Mouse (Mus musculus) C2C12 (cell line): ENCODE data around the gene Tbc1d2. TPM values are rescaled to one million over a fixed set of nuclear protein-coding genes. Genes with fewer than 3 reads are reported as not detected.

Source experiments
- H3K27me3 ChIP-seq: one replicate; pipeline ENCODE4 v1.6.1; 2011; ENCODE audit not compliant: control insufficient read depth, insufficient read depth, insufficient read length
- H3K36me3 ChIP-seq: one replicate; pipeline ENCODE4 v1.6.1; 2011; ENCODE audit not compliant: control insufficient read depth, insufficient read depth
- H3K4me3 ChIP-seq: one replicate; pipeline ENCODE4 v1.5.1; 2011; ENCODE audit warnings: mild to moderate bottlenecking, control low read depth; ENCODE audit not compliant: poor library complexity, insufficient read depth, severe bottlenecking
- H3K79me2 ChIP-seq: one replicate; pipeline ENCODE4 v1.6.1; 2011; ENCODE audit not compliant: control insufficient read depth, insufficient read depth
- H3K79me3 ChIP-seq: one replicate; pipeline ENCODE4 v1.6.1; 2011; ENCODE audit warnings: low read depth, control low read depth
- H3ac ChIP-seq: one replicate; pipeline ENCODE3; 2011; ENCODE audit warnings: low read depth; ENCODE audit not compliant: control insufficient read depth, insufficient read length
- CEBPB ChIP-seq: IDR thresholded peaks from one replicate; pipeline ENCODE4 v1.6.1; 2011; ENCODE audit warnings: low read depth, mild to moderate bottlenecking, control low read depth, moderate library complexity
- CTCF ChIP-seq: IDR thresholded peaks from one replicate; pipeline ENCODE4 v1.5.1; 2011; ENCODE audit not compliant: control insufficient read depth, insufficient read depth, insufficient read length
- FOSL1 ChIP-seq: IDR thresholded peaks from one replicate; pipeline ENCODE4 v1.8.0; 2011; ENCODE audit warnings: mild to moderate bottlenecking, low read length; ENCODE audit not compliant: poor library complexity, insufficient read depth, severe bottlenecking
- MAX ChIP-seq: IDR thresholded peaks from one replicate; pipeline ENCODE4 v1.6.1; 2011; ENCODE audit warnings: mild to moderate bottlenecking, control low read depth
- MYOD1 ChIP-seq: IDR thresholded peaks from one replicate; pipeline ENCODE4 v1.6.1; 2011; ENCODE audit warnings: low read depth; ENCODE audit not compliant: control insufficient read depth, insufficient read length
- MYOG ChIP-seq: IDR thresholded peaks from one replicate; pipeline ENCODE4 v1.6.1; 2011; ENCODE audit not compliant: control insufficient read depth, insufficient read length; ENCODE audit errors: extremely low read depth
- USF1 ChIP-seq: IDR thresholded peaks from one replicate; pipeline ENCODE4 v1.6.1; 2011; ENCODE audit warnings: low read depth, mild to moderate bottlenecking, control low read depth, moderate library complexity
- polyA plus RNA-seq: library from polyadenylated mRNA; unstranded; fragments of >200 nt; fragmentation: generic; extraction: Trizol; gene quantifications from one replicate; pipeline ENCODE4 v1.2.1, GENCODE M21; 2012; ENCODE audit warnings: missing spikeins

Tbc1d2 gene
- polyA plus RNA-seq, 1 experiment, result 0.77 TPM

DNA sequence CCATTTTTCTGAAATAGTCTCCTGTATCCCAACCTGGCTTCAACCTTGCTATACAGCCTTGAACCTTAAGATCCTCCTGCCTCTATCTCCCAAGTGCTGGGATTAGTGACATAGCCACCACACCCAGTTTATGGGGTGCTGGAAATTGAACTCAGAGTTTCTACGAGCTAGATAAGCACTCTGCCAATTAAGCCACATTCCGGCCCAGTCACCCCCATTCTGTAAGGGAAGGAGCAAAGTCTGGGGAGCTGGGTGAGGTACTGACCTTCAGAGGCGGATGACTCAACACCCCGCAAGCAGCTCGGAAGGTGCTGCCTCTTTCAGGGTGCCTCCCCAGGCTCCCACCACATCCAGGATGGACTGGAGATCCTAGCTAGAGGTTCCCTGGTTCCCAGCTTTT is 55.9 kb downstream of the Tbc1d2 start:
- H3K79me3 ChIP-seq, result no peaks in the 10 kb centered on the region
- H3ac ChIP-seq, result no peak overlapping the region
- H3K27me3 ChIP-seq, result peaks cover 10% of the 10 kb centered on the region
- no peaks in the 10 kb centered on the region for H3K79me2 ChIP-seq
- TF ChIP-seq CTCF (no peak), USF1 (no peak), CEBPB (no peak), MAX (no peak), MYOG (no peak), FOSL1 (no peak), MYOD1 (no peak)
- no peak overlapping the region for H3K4me3 ChIP-seq
- no peaks in the 10 kb centered on the region for H3K36me3 ChIP-seq

DNA sequence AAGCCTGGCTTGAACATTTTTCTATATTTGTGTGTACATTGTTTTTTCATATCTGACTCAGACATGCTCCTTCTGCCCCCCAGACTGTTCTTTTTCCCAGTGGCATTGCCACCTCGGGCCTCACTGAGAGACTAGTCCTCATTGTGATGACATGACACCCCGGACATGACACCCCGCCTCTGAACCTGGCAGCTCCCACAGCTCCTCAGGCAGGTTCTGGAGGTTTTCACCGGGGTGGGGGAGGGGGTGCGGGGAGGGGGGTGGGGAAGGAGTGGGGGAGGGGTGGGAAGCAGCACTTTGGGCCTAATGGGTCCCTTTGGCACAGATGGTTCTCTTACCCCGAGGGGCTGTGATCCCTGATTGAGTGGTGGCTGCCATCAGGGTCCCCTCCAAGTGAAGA is 56.5 kb downstream of the Tbc1d2 start:
- no peaks in the 10 kb centered on the region for H3K36me3 ChIP-seq
- TF ChIP-seq CEBPB (no peak), CTCF (no peak), MYOG (no peak), FOSL1 (no peak), MAX (no peak), USF1 (no peak), MYOD1 (no peak)
- no peak overlapping the region for H3K4me3 ChIP-seq
- H3K79me3 ChIP-seq, result no peaks in the 10 kb centered on the region
- H3K27me3 ChIP-seq, result peaks cover 10% of the 10 kb centered on the region
- H3K79me2 ChIP-seq, result no peaks in the 10 kb centered on the region
- H3ac ChIP-seq, result no peak overlapping the region

DNA sequence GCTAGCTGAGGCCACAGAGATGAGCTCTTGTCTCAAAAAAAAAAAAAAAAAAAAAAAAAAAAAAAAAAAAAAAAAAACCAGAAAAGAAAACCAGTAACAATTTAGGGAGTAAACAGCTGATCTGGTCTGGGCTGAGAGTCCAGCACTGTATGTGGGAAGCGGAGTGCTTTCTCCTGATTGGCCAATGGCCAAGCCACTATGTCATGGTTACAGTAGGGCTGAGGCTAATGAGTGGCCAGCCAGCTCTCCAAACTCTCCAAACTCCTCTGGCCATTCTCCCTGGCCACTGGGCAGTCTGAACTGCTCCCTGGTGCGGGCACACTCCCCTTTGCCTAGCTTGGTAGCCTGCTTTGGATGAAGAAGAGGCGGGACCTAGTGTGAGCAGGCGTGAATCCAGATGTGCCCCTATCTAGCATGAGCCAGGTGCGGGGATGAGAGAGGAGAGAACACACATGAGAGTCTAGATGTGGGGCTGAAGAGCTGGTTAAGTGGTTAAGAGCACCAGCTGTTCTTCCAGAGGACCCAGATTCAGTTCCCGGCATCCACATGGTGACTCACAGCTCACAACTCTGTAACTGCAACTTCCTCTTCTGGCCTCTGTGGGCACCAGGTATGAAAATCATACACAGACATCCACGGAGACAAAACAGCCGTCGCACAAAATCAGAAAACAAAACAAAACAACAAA is 58.0 kb downstream of the Tbc1d2 start:
- Histone ChIP-seq H3K27me3 (no peaks in the 10 kb centered on the region), H3K79me2 (no peaks in the 10 kb centered on the region), H3K4me3 (no peak overlapping the region), H3K79me3 (no peaks in the 10 kb centered on the region), H3K36me3 (no peaks in the 10 kb centered on the region), H3ac (no peak overlapping the region)
- TF ChIP-seq CTCF (no peak), FOSL1 (no peak), CEBPB (no peak), MAX (no peak), MYOG (no peak), MYOD1 (no peak), USF1 (no peak)

DNA sequence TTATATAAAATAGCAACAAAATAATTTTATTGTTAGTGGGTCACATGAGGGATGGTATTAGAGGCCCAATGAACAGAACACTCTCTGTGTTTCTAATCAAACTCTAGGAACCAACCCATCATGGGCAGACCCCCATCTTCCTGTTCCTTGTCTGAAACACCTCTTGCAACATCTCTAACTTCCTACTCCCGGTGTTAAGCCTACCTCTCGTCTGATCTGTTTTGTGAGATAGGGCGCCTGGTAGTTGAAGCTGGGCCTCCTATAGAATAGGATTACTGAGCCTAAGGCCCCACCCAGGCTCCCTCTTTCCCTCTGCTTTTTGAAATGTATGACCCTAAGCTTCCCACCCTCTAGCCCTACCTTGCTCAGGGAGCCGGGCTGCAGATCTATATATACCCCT is 59.2 kb downstream of the Tbc1d2 start:
- TF ChIP-seq FOSL1 (no peak), CEBPB (no peak), MAX (no peak)
- Histone ChIP-seq H3K36me3 (no peaks in the 10 kb centered on the region), H3K27me3 (peaks cover 5% of the 10 kb centered on the region), H3K4me3 (no peak overlapping the region), H3ac (no peak overlapping the region), H3K79me3 (no peaks in the 10 kb centered on the region), H3K79me2 (no peaks in the 10 kb centered on the region)

DNA sequence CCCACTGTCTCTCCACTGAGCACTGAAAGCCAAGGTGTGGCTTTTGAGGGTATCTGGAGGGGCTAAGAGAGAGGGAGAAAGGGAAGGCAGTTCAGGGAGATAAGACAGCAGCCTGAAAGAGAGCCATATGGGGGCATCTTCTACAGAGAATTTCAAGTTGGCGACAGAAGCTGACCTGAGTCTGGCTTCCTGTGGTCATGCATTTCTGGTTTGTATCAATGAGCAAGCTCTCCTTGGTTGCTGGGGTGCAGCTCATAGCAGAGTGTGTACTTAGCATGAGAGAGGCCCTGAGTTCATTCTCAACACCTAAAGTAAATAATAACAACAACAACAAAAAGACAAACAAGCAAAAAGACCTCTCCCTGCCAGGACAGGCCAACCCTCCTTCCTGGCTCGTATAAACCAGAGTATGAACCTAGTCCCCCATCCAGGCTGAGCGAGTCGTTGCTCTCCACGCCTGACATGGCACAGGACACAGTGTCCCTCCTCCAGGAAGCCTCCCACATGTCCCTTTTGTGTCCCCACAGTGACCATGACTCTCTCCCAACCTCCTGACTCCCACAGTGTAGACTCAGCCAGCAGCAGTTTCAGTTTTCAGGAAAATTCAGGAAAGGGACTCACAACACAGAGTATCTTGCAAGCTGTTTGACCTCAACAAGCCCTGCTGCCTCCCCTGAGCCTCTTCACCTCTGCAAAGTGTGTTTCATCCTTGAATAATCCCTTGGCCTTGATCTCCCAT is 59.9 kb downstream of the Tbc1d2 start:
- TF ChIP-seq MYOG, result no peak
- no peak for TF ChIP-seq CTCF
- TF ChIP-seq CEBPB, result no peak
- TF ChIP-seq MYOD1, result no peak
- TF ChIP-seq USF1, result no peak
- TF ChIP-seq FOSL1, result no peak
- TF ChIP-seq MAX, result no peak
- no peaks in the 10 kb centered on the region for H3K79me3 ChIP-seq
- no peak overlapping the region for H3K4me3 ChIP-seq
- no peaks in the 10 kb centered on the region for H3K79me2 ChIP-seq
- H3K36me3 ChIP-seq, result no peaks in the 10 kb centered on the region
- H3ac ChIP-seq, result no peak overlapping the region
- H3K27me3 ChIP-seq, result peaks cover 7% of the 10 kb centered on the region

DNA sequence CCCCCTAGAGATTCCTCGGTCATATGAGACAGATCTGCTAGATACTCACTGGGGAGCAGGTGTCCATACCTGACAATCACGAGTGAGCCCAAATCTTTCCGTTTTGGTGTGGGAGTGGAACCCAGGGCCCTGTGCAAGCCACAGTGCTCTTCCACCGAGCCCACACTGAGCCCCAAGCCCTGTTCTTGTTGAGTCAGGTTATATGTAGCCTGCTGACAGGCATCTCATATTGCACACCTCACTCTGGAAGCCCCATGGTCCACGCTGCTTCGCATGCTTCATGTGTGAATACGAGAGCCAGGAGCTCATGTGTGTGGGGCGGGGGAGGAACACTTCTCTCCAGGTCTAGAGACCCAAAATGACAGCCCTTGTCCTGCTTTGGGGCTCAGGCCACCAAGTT is 60.9 kb downstream of the Tbc1d2 start:
- no peaks in the 10 kb centered on the region for H3K79me2 ChIP-seq
- H3ac ChIP-seq, result no peak overlapping the region
- no peak for TF ChIP-seq USF1
- TF ChIP-seq MYOG, result no peak
- no peak for TF ChIP-seq CTCF
- TF ChIP-seq MYOD1, result no peak
- TF ChIP-seq MAX, result no peak
- no peak for TF ChIP-seq FOSL1
- no peak for TF ChIP-seq CEBPB
- H3K79me3 ChIP-seq, result no peaks in the 10 kb centered on the region
- H3K4me3 ChIP-seq, result no peak overlapping the region
- H3K27me3 ChIP-seq, result peaks cover 7% of the 10 kb centered on the region
- no peaks in the 10 kb centered on the region for H3K36me3 ChIP-seq
